8 mouse cellular contexts compared by ENCODE assay signal in the genomic region with DNA sequence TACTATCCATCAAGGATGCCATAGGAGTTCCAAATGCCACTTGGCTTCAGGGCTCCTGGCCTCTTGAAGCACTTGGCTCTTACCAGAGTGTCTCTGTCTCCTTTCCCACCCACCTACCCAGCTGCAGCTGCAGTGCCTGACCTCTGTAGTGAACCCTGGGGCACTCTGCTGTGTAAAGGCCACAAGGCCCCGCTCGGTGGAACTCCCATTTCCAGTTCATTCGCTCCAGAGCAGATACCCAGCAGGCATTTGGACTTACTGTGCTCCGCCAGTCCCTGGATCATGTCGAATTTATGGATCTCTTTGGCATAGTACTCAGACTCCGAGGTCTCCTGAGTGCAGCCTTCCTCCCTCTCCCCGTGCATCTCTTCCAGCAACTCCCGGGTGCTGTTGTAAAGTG. TPM values are rescaled to one million over a fixed set of nuclear protein-coding genes. Genes with fewer than 3 reads are reported as not detected.
DNase-seq lines count a peak whose midpoint lies in the region; ATAC-seq and TF ChIP-seq lines count a peak whose summit lies in the region.

No protein-coding gene starts in this region.

- peaks cover 4% of the 10 kb centered on the region for H3K79me3 ChIP-seq in C2C12 (ENCODE audit: low read depth)

- WGBS in forebrain, embryonic 11.5 days, result 25% methylated on average over 8 of the region's 8 CpGs
- WGBS in limb, embryonic 11.5 days, result 13% methylated on average over 8 of the region's 8 CpGs

- TF ChIP-seq CTCF in C2C12 (IDR thresholded peaks at IDR 0.05; ENCODE audit: control insufficient read depth, insufficient read depth, insufficient read length), result no peak

- peak; percentile 33 to 55 for DNase-seq in cerebellum, adult 18-20 months
- no peak for DNase-seq in forebrain, embryonic 11.5 days (ENCODE audit: low spot score)
- DNase-seq in limb, embryonic 11.5 days (ENCODE audit: low spot score), result no peak
- peak; percentile 60 for DNase-seq in retina, postnatal 1 day
- no peak for DNase-seq in urinary bladder, postnatal 14 days (ENCODE audit: low spot score)
- DNase-seq in urinary bladder, postnatal 4 days (ENCODE audit: low spot score in 2 of 2), result no peak

- H3K4me2 ChIP-seq in forebrain, embryonic 11.5 days (ENCODE audit: low read depth, low read length, severe bottlenecking), result peak overlapping the region; percentile 77
- H3K4me2 ChIP-seq in limb, embryonic 11.5 days (ENCODE audit: low read depth, severe bottlenecking), result peak overlapping the region; percentile 85

- H3K4me1 ChIP-seq in forebrain, embryonic 11.5 days (replicated peaks; ENCODE audit: control insufficient read depth, insufficient read depth, low read length), result peaks cover 11% of the 10 kb centered on the region; the same call in 1 of the 2 replicates
- H3K4me1 ChIP-seq in limb, embryonic 11.5 days (ENCODE audit: control insufficient read depth, insufficient read depth, low read length), result peaks cover 25% of the 10 kb centered on the region

- ATAC-seq in cerebellum, adult (ENCODE audit: insufficient number of reproducible peaks, low FRiP score, low TSS enrichment), result no peak
- no peak for ATAC-seq in forebrain, embryonic 11.5 days (replicated peaks; ENCODE audit: low FRiP score)
- no peak for ATAC-seq in limb, embryonic 11.5 days (ENCODE audit: insufficient number of reproducible peaks, low FRiP score, low TSS enrichment, low read depth)

- H3K27me3 ChIP-seq in C2C12 (ENCODE audit: control insufficient read depth, insufficient read depth, insufficient read length), result no peaks in the 10 kb centered on the region
- H3K27me3 ChIP-seq in forebrain, embryonic 11.5 days (ENCODE audit: control insufficient read depth, insufficient read depth, low read length), result peaks cover 7% of the 10 kb centered on the region
- no peaks in the 10 kb centered on the region for H3K27me3 ChIP-seq in limb, embryonic 11.5 days (ENCODE audit: control insufficient read depth, insufficient read depth, low read length)

- H3K9me3 ChIP-seq in forebrain, embryonic 11.5 days (ENCODE audit: control insufficient read depth, low read length), result no peaks in the 10 kb centered on the region
- no peaks in the 10 kb centered on the region for H3K9me3 ChIP-seq in limb, embryonic 11.5 days (ENCODE audit: control insufficient read depth, low read length)

- peaks cover 34% of the 10 kb centered on the region for H3K79me2 ChIP-seq in C2C12 (ENCODE audit: control insufficient read depth, insufficient read depth)

- no peak overlapping the region for H3K9ac ChIP-seq in forebrain, embryonic 11.5 days (ENCODE audit: low read length)
- H3K9ac ChIP-seq in limb, embryonic 11.5 days (ENCODE audit: low read length), result peak overlapping the region; percentile 61

- H3K36me3 ChIP-seq in C2C12 (ENCODE audit: control insufficient read depth, insufficient read depth), result no peaks in the 10 kb centered on the region
- no peaks in the 10 kb centered on the region for H3K36me3 ChIP-seq in forebrain, embryonic 11.5 days (ENCODE audit: control insufficient read depth, insufficient read depth, low read length)
- no peaks in the 10 kb centered on the region for H3K36me3 ChIP-seq in limb, embryonic 11.5 days (ENCODE audit: control insufficient read depth, insufficient read depth, low read length)

- peak overlapping the region; percentile 42 for H3K4me3 ChIP-seq in C2C12 (ENCODE audit: insufficient read depth, poor library complexity, severe bottlenecking)
- H3K4me3 ChIP-seq in forebrain, embryonic 11.5 days (ENCODE audit: low read depth, low read length), result 0 out of 2 replicates have a peak overlapping the region, but pooled peaks have one; percentile 2
- peak overlapping the region; percentile 55 for H3K4me3 ChIP-seq in limb, embryonic 11.5 days (ENCODE audit: low read depth, low read length)

- H3K27ac ChIP-seq in forebrain, embryonic 11.5 days (ENCODE audit: low read depth, low read length), result no peak overlapping the region
- no peak overlapping the region for H3K27ac ChIP-seq in limb, embryonic 11.5 days (replicated peaks; ENCODE audit: low read depth, low read length)

- H3ac ChIP-seq in C2C12 (ENCODE audit: control insufficient read depth, insufficient read length, low read depth), result peak overlapping the region; percentile 66

TF ChIP-seq in C2C12, 6 proteins besides CTCF, POLR2A, EP300 and RAD21:
- TF ChIP-seq MYOG (IDR thresholded peaks at IDR 0.05; ENCODE audit: control insufficient read depth, extremely low read depth, insufficient read length), result no peak
- no peak for TF ChIP-seq MYOD1 (IDR thresholded peaks at IDR 0.05; ENCODE audit: control insufficient read depth, insufficient read length, low read depth)
- no peak for TF ChIP-seq CEBPB (IDR thresholded peaks at IDR 0.05; ENCODE audit: low read depth)
- no peak for TF ChIP-seq FOSL1 (IDR thresholded peaks at IDR 0.05; ENCODE audit: insufficient read depth, low read length, poor library complexity, severe bottlenecking)
- TF ChIP-seq MAX (IDR thresholded peaks at IDR 0.05), result no peak

RNA-seq across cellular contexts. Expression of a gene that starts 1.5 kb away (rescaled TPM):
- polyA plus RNA-seq in C2C12 (2012; fragmentation: generic; extraction: Trizol), result 12.1 TPM
- polyA plus RNA-seq in forebrain, embryonic 11.5 days (2014; fragmentation: Nextera tagmentation; extraction: Ambion mirVana), result 5.1 and 5.7 TPM in 2 replicates
- polyA plus RNA-seq in limb, embryonic 11.5 days (2014; fragmentation: Nextera tagmentation; extraction: Ambion mirVana), result 20.3 and 20.8 TPM in 2 replicates

RNA-seq across cellular contexts. Expression of a gene that starts 5.0 kb away (rescaled TPM):
- polyA plus RNA-seq in C2C12 (2012; fragmentation: generic; extraction: Trizol), result 45.1 TPM
- 80.9 and 89.3 TPM in 2 replicates for polyA plus RNA-seq in forebrain, embryonic 11.5 days (2014; fragmentation: Nextera tagmentation; extraction: Ambion mirVana)
- polyA plus RNA-seq in limb, embryonic 11.5 days (2014; fragmentation: Nextera tagmentation; extraction: Ambion mirVana), result 72.4 and 81.3 TPM in 2 replicates

Comparison
In these comparisons a context has a peak if more than half of its experiments do, and no peak if none do; other contexts are left out.
1. DNase-seq: peak in cerebellum, adult 18-20 months (2 of 2) and retina, postnatal 1 day (single experiment); none in forebrain, embryonic 11.5 days (single experiment), limb, embryonic 11.5 days (single experiment), urinary bladder, postnatal 14 days (single experiment) and urinary bladder, postnatal 4 days (0 of 2).
2. H3K4me3 ChIP-seq: peak in every context shown above with its lines; median percentile 55 in limb, embryonic 11.5 days; 42 in C2C12; 2 in forebrain, embryonic 11.5 days.